Mouse (Mus musculus) thymus, adult 18-20 months (tissue): ENCODE measurements around the gene Gm45717.

Experiments
- DNase-seq, 2 experiments: peaks; one replicate each; pipeline ENCODE4 v3.0.0; 2022; ENCODE audit warnings: mixed read lengths in 2 of 2

Gene Gm45717

DNA sequence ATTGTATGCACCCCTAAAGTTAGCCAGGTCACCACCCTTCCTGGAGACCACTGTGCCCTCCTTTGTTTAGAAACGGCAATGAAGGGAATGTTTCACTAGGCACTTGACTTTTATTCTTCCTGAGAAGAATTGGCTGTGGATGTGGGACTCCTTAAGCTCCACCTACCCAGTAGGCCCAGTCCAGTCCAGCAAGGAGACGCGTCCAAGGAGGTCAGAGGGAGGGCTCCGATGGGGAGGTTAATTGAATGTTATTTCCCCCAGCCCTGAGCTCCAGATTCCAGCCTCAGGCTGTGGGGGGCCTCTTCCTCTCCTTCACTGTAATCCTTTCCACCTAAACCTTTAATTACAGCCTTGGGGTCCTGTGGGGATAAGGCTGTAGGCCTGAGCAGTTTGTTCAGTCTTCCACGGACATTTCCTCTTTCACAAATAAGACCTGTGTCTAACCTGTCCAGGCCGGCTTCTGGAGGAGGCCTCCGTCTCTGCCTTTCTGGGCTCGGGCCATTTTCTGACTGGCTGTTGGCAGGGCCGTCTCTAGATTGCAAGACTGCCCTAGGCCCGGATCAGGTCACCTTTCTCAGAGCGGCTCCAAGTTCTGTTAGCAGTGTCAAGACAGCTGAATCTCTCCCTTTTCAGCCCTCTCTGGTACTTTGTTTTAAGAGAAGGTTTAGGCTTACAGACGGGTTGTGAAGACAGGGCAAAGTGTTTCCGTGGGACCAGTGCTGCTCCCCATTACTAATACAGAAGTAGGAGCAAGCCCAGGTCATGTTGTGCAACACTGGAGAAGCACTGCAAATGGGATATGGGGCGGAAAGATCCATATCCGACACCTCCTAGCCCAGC lies 53.5 kb downstream of the Gm45717 start:
- no peak for DNase-seq

- no peak for DNase-seq
Observed at GRCm38 (mm10) chr7:140900220-140900619, 55.5 kb downstream of the Gm45717 start, which contains the start of gene Cox8b. Gene Cox8b (minus strand): TSS chr7:140900446.
